Comparison of ENCODE assay signal across 13 mouse cellular contexts in genomic region chr6:25087167-25087566, GRCm38 (mm10).
"Had no signal": no experiment of that assay in that cellular context is flagged by ENCODE, and none has a peak within 500 bp of the region (broad histone marks: within the 10 kb centered on the region; RNA-seq: fewer than 3 reads in every experiment).

No protein-coding gene starts in this region.

- H3K9me3 ChIP-seq: limb, embryonic 15.5 days; liver, embryonic 12.5 days; midbrain, embryonic 10.5 days; midbrain, embryonic 15.5 days had no signal

- H3K36me3 ChIP-seq: limb, embryonic 15.5 days; liver, embryonic 12.5 days; midbrain, embryonic 10.5 days; midbrain, embryonic 15.5 days had no signal

- H3K4me2 ChIP-seq: limb, embryonic 15.5 days; liver, embryonic 12.5 days; lung, embryonic 14.5 days; midbrain, embryonic 15.5 days had no signal

- H3K27ac ChIP-seq: left cerebral cortex, adult 2 months; limb, embryonic 15.5 days; liver, embryonic 12.5 days; midbrain, embryonic 10.5 days; midbrain, embryonic 15.5 days; stomach, postnatal 0 days had no signal

- ATAC-seq: liver, embryonic 12.5 days; midbrain, embryonic 15.5 days had no signal

- H3K4me3 ChIP-seq: left cerebral cortex, adult 2 months; limb, embryonic 15.5 days; liver, embryonic 12.5 days; midbrain, embryonic 10.5 days; midbrain, embryonic 15.5 days had no signal

- H3K27me3 ChIP-seq: limb, embryonic 15.5 days; liver, embryonic 12.5 days; midbrain, embryonic 15.5 days had no signal

- DNase-seq: kidney, adult 2 months; kidney, postnatal 25 days; lung, embryonic 14.5 days; lung, postnatal 10 days; lung, postnatal 4 days; right cerebral cortex, postnatal 25 days; thymus, postnatal 4 days had no signal

- H3K4me1 ChIP-seq: limb, embryonic 15.5 days; liver, embryonic 12.5 days; midbrain, embryonic 10.5 days; midbrain, embryonic 15.5 days had no signal

- H3K9ac ChIP-seq: limb, embryonic 15.5 days; liver, embryonic 12.5 days; lung, embryonic 14.5 days; midbrain, embryonic 15.5 days had no signal
